Mouse (Mus musculus): ENCODE results near the gene Gsdma. TPM values are rescaled to one million over a fixed set of nuclear protein-coding genes. Genes with fewer than 3 reads are reported as not detected.

Gene Gsdma
- polyA plus RNA-seq, 1 experiment from 2014 or later, result 0.06 TPM

DNA sequence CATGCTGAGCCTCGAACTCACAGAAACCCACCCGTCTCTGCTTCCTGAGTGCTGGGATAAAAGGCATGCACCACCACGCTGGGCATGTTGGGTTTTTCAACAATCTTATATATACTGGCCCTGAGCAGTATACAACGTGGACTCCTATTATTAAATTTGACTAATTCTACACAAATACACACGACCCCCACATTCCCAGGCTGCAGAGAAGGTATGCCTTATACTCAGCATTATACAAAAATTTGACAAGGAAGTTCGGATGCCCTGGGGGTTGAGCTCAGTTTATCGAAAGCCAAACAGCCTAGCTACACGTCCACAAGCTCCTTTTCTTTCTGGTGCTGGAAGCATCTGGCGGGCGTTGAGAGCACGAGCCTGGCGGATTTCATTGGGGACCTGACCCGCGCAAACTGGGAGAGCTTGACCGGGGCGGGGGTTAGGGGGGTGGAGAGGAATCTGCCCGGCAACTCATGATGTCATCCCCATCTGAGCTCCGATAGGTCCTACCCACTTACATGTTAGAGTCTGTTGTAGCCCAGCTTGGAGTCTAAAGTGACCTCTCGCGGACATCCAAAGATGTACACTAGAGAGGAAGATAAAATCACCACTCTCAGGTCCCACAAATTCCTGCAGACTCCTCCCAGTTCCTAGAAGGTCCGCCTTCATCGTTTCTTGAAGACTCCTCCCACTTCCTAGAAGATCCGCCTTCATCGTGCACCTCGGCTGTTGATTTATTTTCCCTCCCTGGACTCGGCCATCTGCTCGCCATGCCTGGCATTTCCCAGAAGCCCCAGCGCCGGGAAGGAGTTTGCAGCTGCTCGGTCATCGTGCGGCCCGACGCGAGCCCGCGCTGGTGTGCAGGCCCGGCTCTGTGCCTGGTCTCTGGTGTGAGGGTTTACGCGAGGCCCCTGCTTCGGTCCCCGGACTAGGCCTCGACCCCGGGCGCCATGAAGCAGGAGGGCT, 17.9 kb downstream of the Gsdma start, which contains the start of gene Psmd3:
Gene Psmd3, plus strand, starts transcription at position 769 of the 960 bp plus-strand sequence.
- 4% methylated on average over 45 of the region's 45 CpGs for WGBS
- Histone ChIP-seq H3K9me3 (no peaks in the 10 kb centered on the region), H3K4me2 (peak within 1 kb of the TSS; percentile 82), H3K4me3 (peak within 1 kb of the TSS; percentile 92), H3K27me3 (no peaks in the 10 kb centered on the region), H3K9ac (peak within 1 kb of the TSS; percentile 96), H3K36me3 (peaks cover 21% of the 10 kb centered on the region), H3K4me1 (peaks cover 15% of the 10 kb centered on the region), H3K27ac (peak within 1 kb of the TSS; percentile 74)
- peak; percentile 95 for ATAC-seq (ENCODE audit: borderline replicate concordance, extremely low read depth, low FRiP score, low TSS enrichment)

DNA sequence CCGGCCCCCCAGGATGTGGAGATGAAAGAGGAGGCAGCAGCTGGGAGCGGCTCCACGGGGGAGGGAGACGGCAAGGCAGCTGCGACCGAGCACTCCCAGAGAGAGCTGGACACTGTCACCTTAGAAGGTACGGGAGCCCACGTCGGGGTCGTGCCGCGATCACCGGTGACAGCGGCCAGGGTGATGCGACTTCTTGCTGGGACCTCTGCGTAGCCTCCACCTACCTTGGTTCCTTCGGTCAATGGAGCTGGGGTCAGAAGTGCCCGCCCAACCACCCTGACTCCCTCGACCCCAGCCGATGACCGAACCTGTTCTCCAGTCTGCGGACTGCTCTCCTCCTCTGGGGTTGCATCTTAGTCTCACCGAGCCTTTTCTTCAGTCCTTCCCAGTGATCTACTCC, 18.7 kb downstream of the Gsdma start:
- under 1% methylated on average over 23 of the region's 23 CpGs for WGBS
- peak; percentile 37 for ATAC-seq (ENCODE audit: borderline replicate concordance, extremely low read depth, low FRiP score, low TSS enrichment)
- Histone ChIP-seq H3K4me2 (peak overlapping the region; percentile 82), H3K36me3 (peaks cover 29% of the 10 kb centered on the region), H3K27me3 (no peaks in the 10 kb centered on the region), H3K9me3 (no peaks in the 10 kb centered on the region), H3K9ac (peak overlapping the region; percentile 96), H3K27ac (peak overlapping the region; percentile 74), H3K4me3 (peak overlapping the region; percentile 92), H3K4me1 (peaks cover 15% of the 10 kb centered on the region)

DNA sequence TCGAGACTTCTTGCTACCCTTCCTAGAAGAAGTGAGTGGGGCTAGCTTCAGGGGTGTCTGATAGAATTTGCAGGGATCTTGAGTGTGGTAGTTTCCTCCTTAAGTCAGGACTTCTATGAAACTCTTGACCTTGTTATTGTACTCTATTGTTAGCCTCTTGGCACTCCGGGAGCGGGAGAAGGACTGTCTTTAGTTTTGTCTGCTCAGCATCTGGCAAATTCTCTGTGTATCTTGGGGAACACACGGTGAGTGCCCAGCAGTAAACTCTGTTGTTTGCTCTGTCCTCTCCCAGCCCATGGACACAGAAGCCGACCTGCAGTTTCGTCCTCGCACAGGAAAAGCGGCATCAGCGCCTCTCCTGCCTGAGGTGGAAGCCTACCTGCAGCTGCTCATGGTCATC, 21.5 kb downstream of the Gsdma start:
- no peaks in the 10 kb centered on the region for H3K27me3 ChIP-seq
- H3K4me1 ChIP-seq, result peaks cover 15% of the 10 kb centered on the region
- 90% methylated on average over 9 of the region's 9 CpGs for WGBS
- peaks cover 49% of the 10 kb centered on the region for H3K36me3 ChIP-seq
- ATAC-seq (ENCODE audit: borderline replicate concordance, extremely low read depth, low FRiP score, low TSS enrichment), result no peak
- no peaks in the 10 kb centered on the region for H3K9me3 ChIP-seq
- H3K4me2 ChIP-seq, result no peak overlapping the region
- no peak overlapping the region for H3K4me3 ChIP-seq
- no peak overlapping the region for H3K9ac ChIP-seq
- H3K27ac ChIP-seq, result no peak overlapping the region

DNA sequence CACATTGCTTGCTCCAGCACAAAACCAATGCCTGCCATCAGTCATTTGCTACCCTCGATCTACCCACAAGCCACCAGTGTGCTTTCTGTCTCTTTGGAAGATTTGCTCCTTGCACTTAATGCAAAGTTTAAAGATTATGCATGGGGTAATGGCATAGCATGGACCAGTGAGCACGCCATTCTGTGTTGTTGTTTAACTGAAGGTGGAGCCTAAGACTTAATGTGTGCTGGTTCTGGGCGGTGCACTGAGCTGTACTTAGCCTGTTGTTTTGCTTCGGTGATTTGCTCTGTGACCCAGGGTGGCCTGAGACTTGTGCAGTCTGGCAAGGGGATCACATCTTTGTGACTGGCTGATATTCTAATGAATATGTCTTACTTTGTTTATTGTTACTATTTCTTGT, 22.8 kb downstream of the Gsdma start:
- no peak overlapping the region for H3K4me3 ChIP-seq
- ATAC-seq (ENCODE audit: borderline replicate concordance, extremely low read depth, low FRiP score, low TSS enrichment), result no peak
- no peak overlapping the region for H3K4me2 ChIP-seq
- WGBS, result 84% methylated on average over 4 of the region's 4 CpGs
- no peaks in the 10 kb centered on the region for H3K27me3 ChIP-seq
- no peaks in the 10 kb centered on the region for H3K9me3 ChIP-seq
- H3K36me3 ChIP-seq, result peaks cover 62% of the 10 kb centered on the region
- H3K27ac ChIP-seq, result no peak overlapping the region
- no peak overlapping the region for H3K9ac ChIP-seq
- peaks cover 15% of the 10 kb centered on the region for H3K4me1 ChIP-seq

DNA sequence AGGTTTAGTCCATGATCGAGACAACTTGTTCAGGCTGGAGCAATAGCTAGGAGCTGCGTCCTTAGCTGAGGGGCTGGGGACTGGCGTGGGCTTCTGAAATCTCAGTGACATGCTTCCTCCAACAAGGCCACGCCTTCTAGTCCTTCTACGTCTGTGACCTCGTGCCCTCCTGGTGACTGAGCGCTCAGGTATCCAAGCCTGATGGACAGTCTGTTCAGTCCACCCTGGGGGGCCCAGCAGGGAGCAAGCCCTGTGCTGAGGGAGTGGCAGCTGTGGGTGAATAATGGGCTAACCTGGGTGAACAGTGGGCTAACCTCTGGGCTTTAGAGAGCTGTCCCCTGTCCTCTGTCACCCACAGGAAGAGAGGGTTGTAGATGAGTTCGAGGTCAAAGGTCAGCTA, 23.9 kb downstream of the Gsdma start:
- no peak for ATAC-seq (ENCODE audit: borderline replicate concordance, extremely low read depth, low FRiP score, low TSS enrichment)
- no peaks in the 10 kb centered on the region for H3K9me3 ChIP-seq
- WGBS, result 82% methylated on average over 8 of the region's 8 CpGs

DNA sequence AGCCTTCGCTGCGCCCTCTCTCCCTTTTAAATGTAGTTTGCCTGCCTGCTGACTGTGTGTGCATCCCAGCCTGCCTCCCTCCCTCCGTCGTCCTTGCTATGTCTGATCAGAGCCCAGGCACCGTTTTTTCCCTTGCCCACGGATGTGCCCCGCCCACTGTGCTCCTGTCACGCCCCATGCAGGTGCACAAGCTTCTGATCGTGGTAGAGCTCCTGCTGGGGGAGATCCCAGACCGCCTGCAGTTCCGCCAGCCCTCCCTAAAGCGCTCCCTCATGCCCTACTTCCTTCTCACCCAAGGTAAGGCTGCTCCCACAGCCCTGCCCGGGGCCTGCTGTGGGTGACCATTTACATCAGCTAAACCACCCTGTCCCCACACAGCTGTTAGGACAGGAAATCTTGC, 29.1 kb downstream of the Gsdma start:
- no peak overlapping the region for H3K27ac ChIP-seq
- H3K36me3 ChIP-seq, result peaks cover 75% of the 10 kb centered on the region
- no peaks in the 10 kb centered on the region for H3K4me1 ChIP-seq
- H3K27me3 ChIP-seq, result no peaks in the 10 kb centered on the region
- no peak for ATAC-seq (ENCODE audit: borderline replicate concordance, extremely low read depth, low FRiP score, low TSS enrichment)
- no peak overlapping the region for H3K9ac ChIP-seq
- no peak overlapping the region for H3K4me2 ChIP-seq
- 72% methylated on average over 13 of the region's 13 CpGs for WGBS
- H3K4me3 ChIP-seq, result no peak overlapping the region
- H3K9me3 ChIP-seq, result no peaks in the 10 kb centered on the region

More for the DNA sequence above, 23.9 kb downstream of the Gsdma start:
- Histone ChIP-seq H3K4me3 (no peak overlapping the region), H3K27me3 (no peaks in the 10 kb centered on the region), H3K4me2 (no peak overlapping the region), H3K27ac (no peak overlapping the region), H3K36me3 (peaks cover 73% of the 10 kb centered on the region), H3K9ac (no peak overlapping the region), H3K4me1 (peaks cover 15% of the 10 kb centered on the region)

DNA sequence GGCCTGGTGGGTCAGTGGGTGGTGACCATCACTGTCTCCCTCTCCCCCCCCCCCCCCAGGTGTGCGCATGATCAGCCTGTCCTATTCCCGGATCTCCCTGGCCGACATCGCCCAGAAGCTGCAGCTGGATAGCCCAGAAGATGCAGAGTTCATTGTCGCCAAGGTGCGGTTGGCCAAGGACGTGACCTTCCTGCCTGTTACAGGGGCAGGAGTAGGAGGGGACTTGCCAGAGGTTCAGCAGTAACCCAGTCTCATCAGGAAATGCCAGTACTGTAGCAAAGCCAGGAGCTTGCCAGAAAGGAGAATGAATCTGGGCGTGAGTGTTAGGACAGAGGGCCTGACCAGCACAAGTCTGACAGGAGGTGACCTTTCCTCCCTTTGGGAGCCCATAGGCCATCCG, 29.6 kb downstream of the Gsdma start:
- no peaks in the 10 kb centered on the region for H3K4me1 ChIP-seq
- ATAC-seq (ENCODE audit: borderline replicate concordance, extremely low read depth, low FRiP score, low TSS enrichment), result no peak
- H3K9ac ChIP-seq, result no peak overlapping the region
- H3K4me3 ChIP-seq, result no peak overlapping the region
- H3K9me3 ChIP-seq, result no peaks in the 10 kb centered on the region
- 82% methylated on average over 7 of the region's 9 CpGs for WGBS
- H3K27me3 ChIP-seq, result no peaks in the 10 kb centered on the region
- H3K27ac ChIP-seq, result no peak overlapping the region
- H3K4me2 ChIP-seq, result no peak overlapping the region
- peaks cover 72% of the 10 kb centered on the region for H3K36me3 ChIP-seq

DNA sequence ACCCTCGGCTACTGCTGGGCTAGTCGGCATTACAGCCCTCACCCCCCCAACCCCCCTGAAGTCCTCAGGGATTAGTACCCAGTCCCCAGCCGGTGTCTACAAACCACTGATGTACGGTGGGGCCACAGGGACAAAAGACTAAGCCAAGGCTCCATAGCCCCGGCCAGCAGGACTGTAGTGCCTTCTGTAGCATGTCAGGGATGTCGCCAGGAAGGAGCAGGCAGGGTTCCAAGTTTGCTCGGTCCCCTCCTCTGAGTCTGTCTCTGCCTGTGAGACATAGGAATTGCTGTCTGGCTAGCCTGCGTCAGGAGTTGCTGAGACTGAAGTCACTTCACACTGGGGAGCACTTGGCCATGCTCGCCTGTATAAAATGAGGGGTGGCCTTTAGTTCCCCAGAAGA, 30.1 kb downstream of the Gsdma start:
- no peak overlapping the region for H3K9ac ChIP-seq
- 72% methylated on average over 9 of the region's 9 CpGs for WGBS

DNA sequence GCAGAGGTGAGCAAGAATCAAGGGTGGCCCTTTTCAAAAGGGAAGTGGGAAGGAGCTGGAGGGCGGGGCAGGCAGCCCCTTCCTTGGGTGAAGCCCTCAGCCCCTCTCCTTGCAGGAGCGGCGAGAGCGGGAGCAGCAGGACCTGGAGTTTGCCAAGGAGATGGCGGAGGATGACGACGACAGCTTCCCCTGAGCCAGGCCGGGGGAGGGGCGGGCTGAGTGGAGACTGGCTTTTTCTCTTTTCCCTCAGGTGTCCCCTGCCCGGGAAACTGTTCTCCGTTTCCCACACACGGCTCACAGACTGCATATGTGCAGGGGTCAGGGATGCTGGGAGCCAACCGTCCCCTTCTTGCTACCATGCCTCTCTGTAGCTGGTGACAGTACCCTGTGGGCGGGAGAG, 31.3 kb downstream of the Gsdma start:
- Histone ChIP-seq H3K36me3 (peaks cover 61% of the 10 kb centered on the region), H3K27me3 (no peaks in the 10 kb centered on the region), H3K4me2 (no peak overlapping the region), H3K4me3 (no peak overlapping the region), H3K27ac (no peak overlapping the region), H3K4me1 (peaks cover 3% of the 10 kb centered on the region; the same call in 1 of the 2 replicates), H3K9me3 (no peaks in the 10 kb centered on the region), H3K9ac (no peak overlapping the region)
- 70% methylated on average over 14 of the region's 14 CpGs for WGBS
- no peak for ATAC-seq (ENCODE audit: borderline replicate concordance, extremely low read depth, low FRiP score, low TSS enrichment)

More for the DNA sequence above, 30.1 kb downstream of the Gsdma start:
- no peaks in the 10 kb centered on the region for H3K9me3 ChIP-seq
- H3K4me3 ChIP-seq, result no peak overlapping the region
- no peaks in the 10 kb centered on the region for H3K4me1 ChIP-seq
- no peak overlapping the region for H3K4me2 ChIP-seq
- no peaks in the 10 kb centered on the region for H3K27me3 ChIP-seq
- H3K36me3 ChIP-seq, result peaks cover 72% of the 10 kb centered on the region
- H3K27ac ChIP-seq, result no peak overlapping the region
- no peak for ATAC-seq (ENCODE audit: borderline replicate concordance, extremely low read depth, low FRiP score, low TSS enrichment)

DNA sequence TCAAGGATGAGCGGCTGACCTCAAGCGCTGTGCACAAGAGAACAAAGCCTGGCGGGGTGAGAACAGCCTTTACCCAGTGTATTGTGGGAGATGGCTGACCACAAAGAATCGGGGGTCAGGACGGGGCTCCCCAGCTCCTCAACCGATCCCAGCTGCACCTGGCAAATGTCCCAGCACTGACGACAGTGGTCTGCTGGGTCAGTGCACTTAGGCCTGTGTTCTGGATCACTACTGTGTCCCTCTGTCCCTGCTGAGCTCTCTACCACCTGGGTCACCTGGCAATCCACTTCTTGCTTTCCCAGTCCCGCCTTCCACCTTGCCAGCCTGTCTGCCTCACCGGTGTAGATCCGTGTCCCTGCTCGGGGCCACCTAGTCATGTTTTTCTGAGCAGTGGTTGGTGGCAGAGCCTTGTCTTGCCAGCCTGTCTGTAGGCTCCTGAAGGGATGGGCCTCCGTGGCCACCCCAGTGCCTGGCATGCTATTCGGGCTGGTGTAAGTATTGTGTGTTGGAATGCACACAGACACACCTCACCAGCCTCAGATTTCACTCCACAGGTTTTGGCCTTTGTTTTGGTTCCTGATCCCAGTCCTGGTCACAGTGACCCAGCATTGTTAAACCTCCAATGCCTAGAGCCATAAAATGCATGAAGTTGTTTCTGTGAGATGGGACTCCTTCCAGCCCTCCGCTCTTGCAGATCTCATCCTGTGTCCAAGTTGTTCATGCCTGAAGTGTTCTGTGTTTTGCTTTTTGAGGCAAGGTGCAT, 32.5 kb downstream of the Gsdma start:
- Histone ChIP-seq H3K4me1 (peaks cover 3% of the 10 kb centered on the region; the same call in 1 of the 2 replicates), H3K27ac (no peak overlapping the region), H3K27me3 (no peaks in the 10 kb centered on the region), H3K9me3 (no peaks in the 10 kb centered on the region), H3K36me3 (peaks cover 49% of the 10 kb centered on the region), H3K4me2 (no peak overlapping the region), H3K9ac (no peak overlapping the region), H3K4me3 (no peak overlapping the region)
- ATAC-seq (ENCODE audit: borderline replicate concordance, extremely low read depth, low FRiP score, low TSS enrichment), result no peak
- 79% methylated on average over 14 of the region's 14 CpGs for WGBS

DNA sequence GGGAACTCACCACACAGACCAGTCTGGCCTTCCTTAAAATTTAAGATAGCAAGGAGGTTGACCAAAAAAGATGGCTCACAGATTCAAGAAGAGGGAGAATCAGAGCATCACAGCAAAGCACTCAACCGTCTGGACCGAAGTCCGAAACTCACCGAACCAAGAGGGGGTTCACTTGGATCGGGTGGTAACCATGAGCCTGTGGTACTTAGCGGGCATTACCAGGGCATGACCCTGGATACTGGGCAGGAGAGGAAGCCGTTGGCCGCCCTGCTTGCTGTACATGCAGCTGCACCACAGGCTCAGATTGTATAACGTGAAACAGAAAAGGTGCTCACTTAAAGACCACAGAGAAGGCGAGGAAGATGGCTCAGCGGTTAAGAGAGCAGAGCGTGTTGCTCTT, 33.1 kb downstream of the Gsdma start:
- no peaks in the 10 kb centered on the region for H3K27me3 ChIP-seq
- no peak for ATAC-seq (ENCODE audit: borderline replicate concordance, extremely low read depth, low FRiP score, low TSS enrichment)
- no peak overlapping the region for H3K4me3 ChIP-seq
- peaks cover 3% of the 10 kb centered on the region; the same call in 1 of the 2 replicates for H3K4me1 ChIP-seq
- 89% methylated on average over 12 of the region's 12 CpGs for WGBS
- no peak overlapping the region for H3K9ac ChIP-seq
- H3K27ac ChIP-seq, result no peak overlapping the region
- H3K9me3 ChIP-seq, result no peaks in the 10 kb centered on the region
- no peak overlapping the region for H3K4me2 ChIP-seq
- H3K36me3 ChIP-seq, result peaks cover 43% of the 10 kb centered on the region

Data from lung, embryonic 15.5 days (tissue).